Mouse (Mus musculus) MEL (cell line): ENCODE measurements around the gene Isx.

Experiments
- CTCF ChIP-seq, 3 experiments: IDR thresholded peaks in 2 of 3; conservative IDR thresholded peaks in 1 of 3; 2 replicates each; pipeline ENCODE4 v1.5.1; 2011 to 2012; ENCODE audit warnings: low read length in 3 of 3, low read depth in 2 of 3, mild to moderate bottlenecking in 2 of 3, improper control_type of control experiment in 1 of 3, inconsistent platforms in 1 of 3, mixed read lengths in 1 of 3, moderate library complexity in 1 of 3; ENCODE audit not compliant: control insufficient read depth in 1 of 3, insufficient read depth in 1 of 3, poor library complexity in 1 of 3, severe bottlenecking in 1 of 3
- EP300 ChIP-seq, 2 experiments: IDR thresholded peaks; 2 replicates each; pipeline ENCODE4 v1.6.1; 2011; ENCODE audit warnings: improper control_type of control experiment in 2 of 2, low read length in 2 of 2, low read depth in 1 of 2, mild to moderate bottlenecking in 1 of 2
- JUND ChIP-seq: IDR thresholded peaks from 2 replicates; pipeline ENCODE4 v1.6.1; 2011; ENCODE audit warnings: low read depth, mild to moderate bottlenecking, improper control_type of control experiment, low read length
- NRF1 ChIP-seq: IDR thresholded peaks from 2 replicates; pipeline ENCODE4 v1.6.1; 2014; ENCODE audit warnings: low read depth, mild to moderate bottlenecking, inconsistent platforms, low read length, improper control_type of control experiment, moderate library complexity; ENCODE audit not compliant: poor library complexity, insufficient read depth, severe bottlenecking
- POLR2A ChIP-seq, 2 experiments: IDR thresholded peaks; 2 replicates each; pipeline ENCODE4 v1.6.1; 2011 to 2012; ENCODE audit warnings: low read length in 2 of 2, mild to moderate bottlenecking in 2 of 2, control low read depth in 1 of 2, improper control_type of control experiment in 1 of 2, low read depth in 1 of 2, moderate library complexity in 1 of 2; ENCODE audit not compliant: control insufficient read depth in 1 of 2, insufficient read depth in 1 of 2, poor library complexity in 1 of 2
- POLR2AphosphoS2 ChIP-seq: IDR thresholded peaks from 2 replicates; pipeline ENCODE4 v1.6.1; 2011; ENCODE audit warnings: low read length, improper control_type of control experiment
- RAD21 ChIP-seq: IDR thresholded peaks from 2 replicates; pipeline ENCODE4 v1.6.1; 2011; ENCODE audit warnings: mild to moderate bottlenecking, low read depth, low read length, improper control_type of control experiment
- RCOR1 ChIP-seq: IDR thresholded peaks from 2 replicates; pipeline ENCODE4 v1.6.1; 2012; ENCODE audit warnings: low read depth, mild to moderate bottlenecking, inconsistent platforms, low read length, improper control_type of control experiment
- SIN3A ChIP-seq: IDR thresholded peaks from 2 replicates; pipeline ENCODE4 v1.6.1; 2012; ENCODE audit warnings: low read length, improper control_type of control experiment, inconsistent platforms
- SMC3 ChIP-seq: IDR thresholded peaks from 2 replicates; pipeline ENCODE4 v1.6.1; 2011; ENCODE audit warnings: low read depth, low read length, improper control_type of control experiment
- TAL1 ChIP-seq: IDR thresholded peaks from 2 replicates; pipeline ENCODE4 v1.6.1; 2012; ENCODE audit warnings: mild to moderate bottlenecking, inconsistent platforms, low read length, moderate library complexity, mixed read lengths
- USF2 ChIP-seq, 2 experiments: IDR thresholded peaks; 2 replicates each; pipeline ENCODE4 v1.6.1; 2011 to 2012; ENCODE audit warnings: improper control_type of control experiment in 2 of 2, low read length in 2 of 2, borderline replicate concordance in 1 of 2, inconsistent platforms in 1 of 2, low read depth in 1 of 2, mild to moderate bottlenecking in 1 of 2; ENCODE audit not compliant: insufficient read depth in 1 of 2
- ZC3H11A ChIP-seq: IDR thresholded peaks from 2 replicates; pipeline ENCODE4 v1.6.1; 2012; ENCODE audit warnings: low read depth, mild to moderate bottlenecking, inconsistent platforms, low read length, improper control_type of control experiment
- ZNF384 ChIP-seq: IDR thresholded peaks from 2 replicates; pipeline ENCODE4 v1.6.1; 2012; ENCODE audit warnings: low read depth, mild to moderate bottlenecking, inconsistent platforms, low read length, improper control_type of control experiment

GRCm38 (mm10) chr8:74878637-74879036, 5.7 kb downstream of the Isx start:
- no peak for TF ChIP-seq POLR2A (IDR thresholded peaks at IDR 0.05; ENCODE audit: control insufficient read depth in 1 of 2, insufficient read depth in 1 of 2, low read depth in 1 of 2, low read length in 2 of 2, poor library complexity in 1 of 2)
- no peak for TF ChIP-seq SMC3
- no peak for TF ChIP-seq ZC3H11A
- no peak for TF ChIP-seq CTCF (IDR thresholded peaks at IDR 0.05 in 2 of 3, conservative IDR thresholded peaks at IDR 0.05 in 1 of 3; ENCODE audit: control insufficient read depth in 1 of 3, insufficient read depth in 1 of 3, low read depth in 2 of 3, low read length in 3 of 3, poor library complexity in 1 of 3, severe bottlenecking in 1 of 3)
- no peak for TF ChIP-seq USF2 (IDR thresholded peaks at IDR 0.05; ENCODE audit: borderline replicate concordance in 1 of 2, insufficient read depth in 1 of 2, low read depth in 1 of 2, low read length in 2 of 2)
- no peak for TF ChIP-seq TAL1
- TF ChIP-seq POLR2AphosphoS2: no peak
- no peak for TF ChIP-seq SIN3A
- no peak for TF ChIP-seq NRF1
- no peak for TF ChIP-seq RCOR1
- TF ChIP-seq JUND: no peak
- no peak for TF ChIP-seq ZNF384
- TF ChIP-seq RAD21: no peak
- no peak for TF ChIP-seq EP300 (IDR thresholded peaks at IDR 0.05; ENCODE audit: low read depth in 1 of 2, low read length in 2 of 2)
